Mouse (Mus musculus): ENCODE measurements around the gene Flywch2. TPM values are rescaled to one million over a fixed set of nuclear protein-coding genes. Genes with fewer than 3 reads are reported as not detected.

Flywch2 gene
- polyA plus RNA-seq, 1 experiment from 2014 or later: 39.9 TPM

GRCm38 (mm10) chr17:23815641-23816040, 29.8 kb upstream of the Flywch2 start:
- H3K27ac ChIP-seq: no peak overlapping the region
- peaks cover 13% of the 10 kb centered on the region for H3K9me3 ChIP-seq
- no peak for ATAC-seq (ENCODE audit: insufficient number of reproducible peaks, low FRiP score, low TSS enrichment, low read depth)
- no peak overlapping the region for H3K9ac ChIP-seq
- 97% methylated on average over 16 of the region's 16 CpGs for WGBS
- no peak overlapping the region for H3K4me2 ChIP-seq
- no peak overlapping the region for H3K4me3 ChIP-seq
- H3K4me1 ChIP-seq: no peaks in the 10 kb centered on the region
- peaks cover 91% of the 10 kb centered on the region for H3K36me3 ChIP-seq
- no peaks in the 10 kb centered on the region for H3K27me3 ChIP-seq

DNA sequence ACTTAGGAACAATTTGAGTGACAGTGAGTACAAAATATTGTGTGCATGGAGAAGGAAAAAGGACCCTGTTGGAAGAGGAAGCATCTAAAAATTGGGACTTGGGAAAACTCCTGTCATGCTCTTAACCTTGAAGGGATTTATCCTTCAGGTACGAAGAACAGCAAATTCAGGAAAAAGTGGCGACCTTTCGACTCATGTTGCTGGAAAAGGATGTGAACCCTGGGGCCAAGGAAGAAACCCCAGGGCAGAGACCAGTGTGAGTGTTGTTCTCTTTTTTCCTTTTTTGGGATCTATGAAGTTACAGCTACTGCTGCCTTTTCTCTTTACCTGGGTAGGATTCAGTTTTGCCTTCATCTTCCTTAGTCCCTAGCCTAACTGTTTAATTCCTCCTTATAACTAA, 22.0 kb upstream of the Flywch2 start:
- no peaks in the 10 kb centered on the region for H3K27me3 ChIP-seq
- peaks cover 28% of the 10 kb centered on the region for H3K4me1 ChIP-seq
- no peaks in the 10 kb centered on the region for H3K9me3 ChIP-seq
- no peak overlapping the region for H3K27ac ChIP-seq
- peaks cover 55% of the 10 kb centered on the region for H3K36me3 ChIP-seq
- no peak for ATAC-seq (ENCODE audit: insufficient number of reproducible peaks, low FRiP score, low TSS enrichment, low read depth)
- H3K9ac ChIP-seq: no peak overlapping the region
- no peak overlapping the region for H3K4me3 ChIP-seq
- H3K4me2 ChIP-seq: no peak overlapping the region
- WGBS: 94% methylated on average over 3 of the region's 3 CpGs

DNA sequence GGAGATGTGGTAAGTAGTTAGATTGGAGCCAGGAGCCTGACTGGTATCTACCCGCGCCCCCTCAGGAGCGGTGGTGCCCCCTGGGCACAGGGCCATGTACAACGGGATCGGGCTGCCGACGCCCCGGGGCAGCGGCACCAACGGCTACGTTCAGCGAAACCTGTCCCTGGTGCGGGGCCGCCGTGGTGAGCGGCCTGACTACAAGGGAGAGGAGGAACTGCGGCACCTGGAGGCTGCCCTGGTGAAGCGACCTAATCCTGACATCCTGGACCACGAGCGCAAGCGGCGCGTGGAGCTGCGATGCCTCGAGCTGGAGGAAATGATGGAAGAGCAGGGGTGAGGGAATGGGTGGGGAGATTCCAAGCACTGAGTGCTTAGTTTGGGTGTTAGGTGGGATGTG, 21.0 kb upstream of the Flywch2 start:
- Histone ChIP-seq H3K36me3 (peaks cover 46% of the 10 kb centered on the region), H3K9ac (no peak overlapping the region), H3K27me3 (no peaks in the 10 kb centered on the region), H3K9me3 (no peaks in the 10 kb centered on the region), H3K4me1 (peaks cover 31% of the 10 kb centered on the region), H3K27ac (peak overlapping the region; percentile 27; the same call in 1 of the 2 replicates), H3K4me2 (peak overlapping the region; percentile 19; the same call in 1 of the 2 replicates), H3K4me3 (peak overlapping the region; percentile 15; the same call in 1 of the 2 replicates)
- no peak for ATAC-seq (ENCODE audit: insufficient number of reproducible peaks, low FRiP score, low TSS enrichment, low read depth)
- WGBS: 62% methylated on average over 25 of the region's 25 CpGs

DNA sequence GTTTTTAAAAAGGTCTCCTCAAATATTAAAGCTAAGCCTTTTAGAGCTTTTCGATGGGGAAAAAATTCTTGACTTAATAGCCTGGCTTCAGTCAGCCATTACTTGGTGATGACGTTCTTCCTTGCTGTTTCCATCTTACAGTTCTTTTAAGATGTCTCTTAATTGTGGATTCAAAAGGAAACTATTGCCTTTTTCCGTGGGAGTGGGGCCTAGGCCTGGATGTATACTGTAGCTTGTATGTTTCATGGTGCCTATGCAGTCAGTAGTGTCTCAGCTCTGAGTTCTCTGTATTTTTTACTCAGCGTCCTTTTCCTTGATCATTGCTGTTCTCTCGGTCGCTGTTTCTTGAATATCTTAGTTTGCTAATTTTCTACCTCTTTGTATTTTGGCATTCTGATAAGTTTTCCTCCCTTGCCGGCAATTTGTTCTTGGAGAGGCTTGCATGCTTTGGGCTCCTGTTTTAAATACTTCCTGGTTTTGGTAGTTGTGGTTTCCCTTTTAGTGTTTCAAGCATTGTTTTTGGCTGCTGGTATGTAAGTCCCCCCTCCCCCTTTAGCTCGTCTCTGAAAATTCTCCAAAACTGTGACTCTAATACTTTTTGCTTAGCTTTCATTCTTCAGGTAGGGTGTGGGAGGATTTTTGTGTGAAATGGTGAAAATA, 18.7 kb upstream of the Flywch2 start:
- Histone ChIP-seq H3K27me3 (no peaks in the 10 kb centered on the region), H3K27ac (peak overlapping the region; percentile 97), H3K36me3 (peaks cover 27% of the 10 kb centered on the region), H3K9ac (peak overlapping the region; percentile 97), H3K4me2 (peak overlapping the region; percentile 59), H3K4me3 (peak overlapping the region; percentile 99), H3K9me3 (no peaks in the 10 kb centered on the region), H3K4me1 (peaks cover 31% of the 10 kb centered on the region)
- ATAC-seq (ENCODE audit: insufficient number of reproducible peaks, low FRiP score, low TSS enrichment, low read depth): no peak
- WGBS: 1% methylated on average over 8 of the region's 8 CpGs

- WGBS: under 1% methylated on average over 70 of the region's 83 CpGs
Observed at GRCm38 (mm10) chr17:23803366-23804041, 17.6 kb upstream of the Flywch2 start.

DNA sequence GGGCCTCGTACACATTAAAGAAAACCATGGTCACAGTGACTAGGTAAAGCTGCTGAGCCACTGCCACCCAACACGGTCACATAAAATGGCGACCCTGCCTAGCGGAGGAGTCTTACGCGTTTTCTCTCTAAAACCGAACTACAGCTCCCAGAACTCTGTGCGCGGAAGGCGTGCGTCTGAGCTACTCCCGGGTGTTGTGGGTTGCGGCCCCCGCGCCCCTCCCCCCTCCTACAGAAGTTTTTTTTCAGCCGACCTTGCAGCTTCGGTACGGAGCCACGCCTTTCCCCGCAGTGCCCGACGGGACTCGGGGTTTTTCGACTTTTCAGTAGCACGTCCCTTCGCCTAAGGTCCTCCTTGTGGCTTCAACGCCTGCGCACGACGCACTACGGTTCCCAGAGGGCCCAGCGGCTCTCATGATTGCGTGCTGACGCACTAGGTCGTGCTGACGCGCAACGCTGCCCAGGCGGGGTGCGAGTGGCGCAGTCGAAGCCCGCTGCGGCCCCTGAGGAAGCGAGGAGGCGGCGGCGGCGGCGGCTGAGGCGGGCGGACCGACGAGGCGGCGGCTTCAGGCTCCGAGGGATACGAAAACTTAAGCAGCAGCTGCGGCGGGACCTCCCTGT, 17.0 kb upstream of the Flywch2 start:
- peaks cover 31% of the 10 kb centered on the region for H3K4me1 ChIP-seq
- peak overlapping the region; percentile 97 for H3K9ac ChIP-seq
- H3K4me2 ChIP-seq: peak overlapping the region; percentile 59
- peak; percentile 98 for ATAC-seq (ENCODE audit: insufficient number of reproducible peaks, low FRiP score, low TSS enrichment, low read depth)
- WGBS: under 1% methylated on average over 60 of the region's 60 CpGs
- H3K9me3 ChIP-seq: no peaks in the 10 kb centered on the region
- peak overlapping the region; percentile 99 for H3K4me3 ChIP-seq
- H3K27ac ChIP-seq: peak overlapping the region; percentile 97
- H3K27me3 ChIP-seq: no peaks in the 10 kb centered on the region
- H3K36me3 ChIP-seq: peaks cover 10% of the 10 kb centered on the region

More at GRCm38 (mm10) chr17:23803366-23804041, 17.6 kb upstream of the Flywch2 start:
- Histone ChIP-seq H3K9ac (peak overlapping the region; percentile 97), H3K9me3 (no peaks in the 10 kb centered on the region), H3K27ac (peak overlapping the region; percentile 97), H3K4me3 (peak overlapping the region; percentile 99), H3K4me2 (peak overlapping the region; percentile 59), H3K27me3 (no peaks in the 10 kb centered on the region), H3K4me1 (peaks cover 31% of the 10 kb centered on the region), H3K36me3 (peaks cover 16% of the 10 kb centered on the region)
- ATAC-seq (ENCODE audit: insufficient number of reproducible peaks, low FRiP score, low TSS enrichment, low read depth): peak; percentile 31

- Histone ChIP-seq H3K4me3 (no peak overlapping the region), H3K9me3 (no peaks in the 10 kb centered on the region), H3K4me2 (no peak overlapping the region), H3K27ac (no peak overlapping the region), H3K9ac (no peak overlapping the region), H3K4me1 (peaks cover 20% of the 10 kb centered on the region), H3K27me3 (no peaks in the 10 kb centered on the region), H3K36me3 (no peaks in the 10 kb centered on the region)
- 91% methylated on average over 10 of the region's 10 CpGs for WGBS
- no peak for ATAC-seq (ENCODE audit: insufficient number of reproducible peaks, low FRiP score, low TSS enrichment, low read depth)
Observed at GRCm38 (mm10) chr17:23801627-23802026, 15.7 kb upstream of the Flywch2 start.

GRCm38 (mm10) chr17:23797316-23797715, 11.4 kb upstream of the Flywch2 start:
- Histone ChIP-seq H3K36me3 (no peaks in the 10 kb centered on the region), H3K4me3 (no peak overlapping the region), H3K9me3 (no peaks in the 10 kb centered on the region), H3K27me3 (no peaks in the 10 kb centered on the region), H3K4me1 (0 out of 2 replicates have a peak, but pooled peaks cover 1% of the 10 kb centered on the region), H3K4me2 (no peak overlapping the region), H3K9ac (no peak overlapping the region), H3K27ac (no peak overlapping the region)
- whole genome bisulfite sequencing: 25% methylated on average over 7 of the region's 7 CpGs
- ATAC-seq (ENCODE audit: insufficient number of reproducible peaks, low FRiP score, low TSS enrichment, low read depth): no peak

GRCm38 (mm10) chr17:23795323-23795722, 9.4 kb upstream of the Flywch2 start:
- Histone ChIP-seq H3K27me3 (no peaks in the 10 kb centered on the region), H3K36me3 (no peaks in the 10 kb centered on the region), H3K4me2 (no peak overlapping the region), H3K9ac (no peak overlapping the region), H3K4me1 (peaks cover 10% of the 10 kb centered on the region; the same call in 1 of the 2 replicates), H3K4me3 (no peak overlapping the region), H3K27ac (no peak overlapping the region), H3K9me3 (no peaks in the 10 kb centered on the region)
- no peak for ATAC-seq (ENCODE audit: insufficient number of reproducible peaks, low FRiP score, low TSS enrichment, low read depth)
- WGBS: 94% methylated on average over 8 of the region's 8 CpGs

DNA sequence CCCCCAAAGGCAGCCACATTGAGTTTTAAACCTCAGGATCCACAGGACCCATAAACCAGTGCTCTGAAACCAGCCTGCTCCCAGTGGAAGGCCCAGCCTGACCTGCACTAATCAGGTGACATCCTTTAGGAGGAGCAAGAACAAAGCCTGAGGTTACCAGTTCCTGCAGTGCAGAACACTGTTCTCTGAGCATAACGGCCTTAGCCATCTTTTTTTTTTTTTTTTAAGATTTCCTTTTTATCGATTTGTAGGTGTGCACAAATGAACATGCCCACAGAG, 5.1 kb upstream of the Flywch2 start:
- H3K9me3 ChIP-seq: no peaks in the 10 kb centered on the region
- peak overlapping the region; percentile 76 for H3K4me2 ChIP-seq
- H3K4me1 ChIP-seq: peaks cover 19% of the 10 kb centered on the region
- no peaks in the 10 kb centered on the region for H3K27me3 ChIP-seq
- H3K4me3 ChIP-seq: peak overlapping the region; percentile 52
- H3K9ac ChIP-seq: no peak overlapping the region
- no peaks in the 10 kb centered on the region for H3K36me3 ChIP-seq
- ATAC-seq (ENCODE audit: insufficient number of reproducible peaks, low FRiP score, low TSS enrichment, low read depth): no peak
- H3K27ac ChIP-seq: peak overlapping the region; percentile 90; the same call in 1 of the 2 replicates
- 37% methylated on average over 2 of the region's 2 CpGs for WGBS

GRCm38 (mm10) chr17:23790269-23791078, 4.6 kb upstream of the Flywch2 start, which contains the start of gene Srrm2:
TSS of gene Srrm2 (plus strand) at chr17:23790532.
- H3K4me3 ChIP-seq: peak within 1 kb of the TSS; percentile 52
- peak; percentile 59; the same call in 1 of the 2 replicates for ATAC-seq (ENCODE audit: insufficient number of reproducible peaks, low FRiP score, low TSS enrichment, low read depth)
- H3K27ac ChIP-seq: peak within 1 kb of the TSS; percentile 90
- H3K9ac ChIP-seq: peak within 1 kb of the TSS; percentile 70
- peaks cover 23% of the 10 kb centered on the region for H3K4me1 ChIP-seq
- H3K36me3 ChIP-seq: no peaks in the 10 kb centered on the region
- peak within 1 kb of the TSS; percentile 76 for H3K4me2 ChIP-seq
- H3K9me3 ChIP-seq: no peaks in the 10 kb centered on the region
- 1% methylated on average over 29 of the region's 29 CpGs for WGBS
- no peaks in the 10 kb centered on the region for H3K27me3 ChIP-seq
